27 mouse cellular contexts compared by ENCODE assay signal in the genomic region with DNA sequence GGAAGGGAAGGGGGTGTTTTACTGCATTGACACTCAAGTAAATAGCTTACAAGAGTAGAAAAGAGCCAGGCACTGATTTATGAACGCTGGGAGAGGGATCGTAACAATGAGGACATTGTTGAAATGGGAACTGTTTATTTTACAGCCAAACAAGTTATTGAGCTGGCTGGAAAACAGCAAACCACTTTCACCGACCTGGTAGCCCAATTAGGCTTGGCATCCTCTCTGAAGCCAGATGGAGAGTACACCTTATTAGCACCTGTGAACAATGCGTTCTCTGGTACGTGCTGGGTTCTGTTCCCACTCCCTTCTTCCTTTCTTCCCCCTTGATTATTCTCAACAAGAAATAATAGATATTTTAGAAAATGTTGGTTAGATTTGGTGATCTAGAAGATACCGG. TPM values are rescaled to one million over a fixed set of nuclear protein-coding genes. Genes with fewer than 3 reads are reported as not detected.
"Had no signal": no experiment of that assay in that cellular context is flagged by ENCODE, and none has a peak within 500 bp of the region (broad histone marks: within the 10 kb centered on the region; RNA-seq: fewer than 3 reads in every experiment).

No protein-coding gene starts in this region.

- H3K4me1 ChIP-seq: heart, embryonic 10.5 days; heart, embryonic 12.5 days; intestine, embryonic 15.5 days; limb, embryonic 15.5 days; liver, embryonic 13.5 days; liver, embryonic 15.5 days had no signal

- ATAC-seq: hindbrain, embryonic 16.5 days; inflammation-experienced regulatory T-cells, adult 6 months; intestine, embryonic 15.5 days; intestine, postnatal 0 days had no signal

- H3K27me3 ChIP-seq: heart, embryonic 12.5 days; hindbrain, embryonic 12.5 days; intestine, embryonic 15.5 days; limb, embryonic 13.5 days; limb, embryonic 15.5 days; liver, embryonic 13.5 days; liver, embryonic 15.5 days had no signal

- H3K4me2 ChIP-seq: heart, embryonic 12.5 days; hindbrain, embryonic 12.5 days; hindbrain, embryonic 14.5 days; intestine, embryonic 15.5 days; limb, embryonic 13.5 days; limb, embryonic 15.5 days; liver, embryonic 11.5 days; liver, embryonic 13.5 days; liver, embryonic 15.5 days had no signal

- H3K4me3 ChIP-seq: gastrocnemius, adult 2 months; heart, embryonic 10.5 days; heart, embryonic 12.5 days; hindbrain, embryonic 10.5 days; hindbrain, embryonic 12.5 days; intestine, embryonic 15.5 days; layer of hippocampus, adult 2 months; left cerebral cortex, adult 2 months; limb, embryonic 13.5 days; limb, embryonic 15.5 days; liver, embryonic 13.5 days; liver, embryonic 15.5 days had no signal

- H3K9ac ChIP-seq: heart, embryonic 12.5 days; hindbrain, embryonic 12.5 days; hindbrain, embryonic 14.5 days; intestine, embryonic 15.5 days; limb, embryonic 13.5 days; limb, embryonic 15.5 days; liver, embryonic 13.5 days; liver, embryonic 15.5 days had no signal

- H3K27ac ChIP-seq: gastrocnemius, adult 2 months; heart, embryonic 10.5 days; hindbrain, embryonic 10.5 days; hindbrain, embryonic 12.5 days; hindbrain, embryonic 14.5 days; intestine, embryonic 15.5 days; layer of hippocampus, adult 2 months; left cerebral cortex, adult 2 months; limb, embryonic 13.5 days; limb, embryonic 15.5 days; liver, embryonic 13.5 days; liver, embryonic 15.5 days had no signal

- H3K9me3 ChIP-seq: heart, embryonic 10.5 days; heart, embryonic 12.5 days; hindbrain, embryonic 10.5 days; hindbrain, embryonic 12.5 days; intestine, embryonic 15.5 days; limb, embryonic 13.5 days; limb, embryonic 15.5 days; liver, embryonic 13.5 days; liver, embryonic 15.5 days had no signal

- DNase-seq: gastrocnemius, adult 2 months; gastrocnemius, postnatal 10 days; gastrocnemius, postnatal 25 days; heart, adult 18-20 months; heart, postnatal 10 days; heart, postnatal 4 days; kidney, adult 18-20 months; kidney, adult 8-10 months; kidney, postnatal 10 days; kidney, postnatal 25 days; kidney, postnatal 4 days; liver, embryonic 13.5 days had no signal

- H3K36me3 ChIP-seq: heart, embryonic 10.5 days; hindbrain, embryonic 10.5 days; hindbrain, embryonic 12.5 days; intestine, embryonic 15.5 days; liver, embryonic 13.5 days; liver, embryonic 15.5 days had no signal

RNA-seq across cellular contexts. Expression of a gene that starts 11.7 kb away (rescaled TPM):
- polyA plus RNA-seq: inflammation-experienced regulatory T-cells, adult 6 months had no signal
